Mouse (Mus musculus): ENCODE results near the gene Shank3. TPM values are rescaled to one million over a fixed set of nuclear protein-coding genes. Genes with fewer than 3 reads are reported as not detected.

The Shank3 gene
- polyA plus RNA-seq, 1 experiment from 2014 or later, result 16.9 TPM

DNA sequence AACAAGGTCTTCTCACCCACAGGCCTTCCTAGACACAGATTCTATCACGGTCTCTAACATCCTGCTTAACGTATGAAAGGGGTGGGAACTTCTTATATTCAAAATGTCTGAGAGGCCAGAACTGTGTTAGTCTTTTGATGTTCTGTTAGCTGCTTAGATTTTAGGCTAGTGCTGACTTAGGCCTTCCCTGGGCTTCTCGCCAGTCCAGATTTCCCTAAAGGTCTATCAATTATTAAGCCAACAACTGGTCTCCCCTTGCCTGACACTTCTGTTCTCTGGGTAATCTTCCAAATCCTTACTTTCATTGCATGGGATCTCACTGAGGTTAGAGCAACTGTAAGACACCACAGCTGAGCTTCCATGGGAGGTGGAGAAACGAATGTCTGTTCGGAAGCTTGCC, 89.7 kb downstream of the Shank3 start:
- H3K4me3 ChIP-seq, result no peak overlapping the region
- ATAC-seq (replicated peaks), result no peak
- no peaks in the 10 kb centered on the region for H3K27me3 ChIP-seq (replicated peaks)
- H3K4me1 ChIP-seq, result peaks cover 27% of the 10 kb centered on the region
- WGBS, result 85% methylated on average over 5 of the region's 5 CpGs
- H3K27ac ChIP-seq, result no peak overlapping the region
- H3K9me3 ChIP-seq, result no peaks in the 10 kb centered on the region
- H3K4me2 ChIP-seq, result no peak overlapping the region
- no peak overlapping the region for H3K9ac ChIP-seq
- H3K36me3 ChIP-seq (replicated peaks), result 0 out of 2 replicates have a peak, but pooled peaks cover 10% of the 10 kb centered on the region

DNA sequence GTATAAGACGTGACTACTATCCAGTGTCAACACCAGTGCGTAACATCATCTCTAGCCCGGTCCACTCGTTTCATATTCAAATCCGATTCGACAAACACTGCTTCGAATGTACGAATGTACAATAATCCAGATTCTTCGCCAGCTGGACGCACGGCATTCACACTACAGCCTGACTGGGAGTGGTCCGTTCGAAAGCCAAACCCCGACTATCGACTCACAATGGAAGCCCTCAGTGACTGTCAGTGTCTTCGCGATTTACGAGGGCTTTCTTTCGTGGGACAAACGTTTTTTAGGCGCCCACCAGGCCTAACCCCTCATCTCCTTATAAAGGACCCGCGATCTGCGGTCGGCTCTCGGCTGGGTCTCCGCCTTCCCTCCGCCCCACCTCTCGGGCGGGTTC, 91.9 kb downstream of the Shank3 start:
- peak; percentile 28; the same call in 1 of the 2 replicates for ATAC-seq (replicated peaks)
- Histone ChIP-seq H3K36me3 (replicated peaks) (0 out of 2 replicates have a peak, but pooled peaks cover 5% of the 10 kb centered on the region), H3K9me3 (no peaks in the 10 kb centered on the region), H3K27me3 (replicated peaks) (no peaks in the 10 kb centered on the region), H3K4me3 (peak overlapping the region; percentile 93), H3K4me1 (peaks cover 27% of the 10 kb centered on the region), H3K27ac (peak overlapping the region; percentile 89), H3K9ac (peak overlapping the region; percentile 90), H3K4me2 (peak overlapping the region; percentile 96)
- under 1% methylated on average over 30 of the region's 30 CpGs for WGBS

DNA sequence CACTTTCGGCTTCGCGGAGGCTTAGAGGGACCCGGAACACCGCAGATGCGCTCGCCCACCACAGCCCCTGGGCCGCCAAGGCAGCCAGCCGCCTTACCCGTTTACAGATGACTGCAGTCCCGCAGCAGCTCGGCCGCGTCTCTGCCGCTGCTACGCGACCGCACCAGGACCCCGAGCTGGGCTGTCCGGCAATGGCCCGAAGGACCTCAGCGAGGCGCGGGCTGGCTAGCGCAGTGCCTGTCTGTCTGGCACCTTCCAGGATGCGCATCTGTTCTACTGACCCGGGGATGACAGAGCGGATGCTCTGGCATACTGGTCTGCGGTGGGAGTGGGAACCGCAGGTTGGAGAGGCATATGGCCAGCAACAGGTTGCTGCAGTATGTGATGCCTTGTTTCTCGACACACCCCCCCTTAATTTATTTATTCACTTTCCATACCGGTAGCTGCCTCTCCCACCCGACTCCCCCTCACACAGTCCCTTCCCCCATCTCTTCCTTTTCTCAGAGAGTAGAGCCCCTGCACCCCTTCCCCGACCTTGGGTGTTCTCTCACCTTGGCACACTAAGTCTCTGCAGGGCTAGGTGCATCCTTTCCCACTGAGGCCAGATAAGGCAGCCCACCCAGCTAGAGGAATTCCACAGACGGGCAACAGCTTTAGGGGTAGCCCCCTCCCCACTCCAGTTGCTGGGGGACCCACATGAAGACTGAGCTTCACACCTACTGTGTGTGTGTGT, 92.5 kb downstream of the Shank3 start, which contains the start of gene Rabl2:
Gene Rabl2, minus strand, starts transcription at position 201 of the 733 bp plus-strand sequence.
- Histone ChIP-seq H3K36me3 (replicated peaks) (0 out of 2 replicates have a peak, but pooled peaks cover 5% of the 10 kb centered on the region), H3K4me2 (peak within 1 kb of the TSS; percentile 96), H3K27ac (peak within 1 kb of the TSS; percentile 89), H3K27me3 (replicated peaks) (no peaks in the 10 kb centered on the region), H3K9me3 (no peaks in the 10 kb centered on the region), H3K4me3 (peak within 1 kb of the TSS; percentile 93), H3K9ac (peak within 1 kb of the TSS; percentile 90), H3K4me1 (peaks cover 27% of the 10 kb centered on the region)
- peak; percentile 97 for ATAC-seq (replicated peaks)
- under 1% methylated on average over 35 of the region's 35 CpGs for WGBS

DNA sequence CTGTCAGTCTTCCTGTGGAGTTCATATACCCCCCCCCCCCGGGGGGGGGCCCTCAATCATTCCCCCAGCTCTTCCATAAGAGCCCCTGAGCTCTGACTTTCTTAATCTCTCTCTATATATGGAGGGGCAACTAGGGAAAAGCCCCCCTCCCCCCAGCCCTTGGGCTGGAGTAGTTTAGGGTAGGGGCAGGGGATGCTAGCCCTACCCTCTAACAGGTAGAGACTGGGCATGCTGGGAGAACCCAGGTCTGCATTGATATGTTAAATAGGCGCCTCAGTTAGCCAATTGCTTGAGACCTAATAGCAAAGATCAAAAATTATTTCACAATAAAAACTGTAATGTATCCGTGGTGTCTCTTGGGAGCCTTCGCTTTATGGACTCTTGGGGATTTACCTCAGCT, 93.1 kb downstream of the Shank3 start:
- H3K4me3 ChIP-seq, result peak overlapping the region; percentile 93
- H3K36me3 ChIP-seq (replicated peaks), result 0 out of 2 replicates have a peak, but pooled peaks cover 5% of the 10 kb centered on the region
- 44% methylated on average over 4 of the region's 4 CpGs for WGBS
- H3K9me3 ChIP-seq, result no peaks in the 10 kb centered on the region
- peak; percentile 45 for ATAC-seq (replicated peaks)
- no peaks in the 10 kb centered on the region for H3K27me3 ChIP-seq (replicated peaks)
- H3K27ac ChIP-seq, result no peak overlapping the region
- H3K4me1 ChIP-seq, result peaks cover 27% of the 10 kb centered on the region
- H3K4me2 ChIP-seq, result peak overlapping the region; percentile 96
- no peak overlapping the region for H3K9ac ChIP-seq

DNA sequence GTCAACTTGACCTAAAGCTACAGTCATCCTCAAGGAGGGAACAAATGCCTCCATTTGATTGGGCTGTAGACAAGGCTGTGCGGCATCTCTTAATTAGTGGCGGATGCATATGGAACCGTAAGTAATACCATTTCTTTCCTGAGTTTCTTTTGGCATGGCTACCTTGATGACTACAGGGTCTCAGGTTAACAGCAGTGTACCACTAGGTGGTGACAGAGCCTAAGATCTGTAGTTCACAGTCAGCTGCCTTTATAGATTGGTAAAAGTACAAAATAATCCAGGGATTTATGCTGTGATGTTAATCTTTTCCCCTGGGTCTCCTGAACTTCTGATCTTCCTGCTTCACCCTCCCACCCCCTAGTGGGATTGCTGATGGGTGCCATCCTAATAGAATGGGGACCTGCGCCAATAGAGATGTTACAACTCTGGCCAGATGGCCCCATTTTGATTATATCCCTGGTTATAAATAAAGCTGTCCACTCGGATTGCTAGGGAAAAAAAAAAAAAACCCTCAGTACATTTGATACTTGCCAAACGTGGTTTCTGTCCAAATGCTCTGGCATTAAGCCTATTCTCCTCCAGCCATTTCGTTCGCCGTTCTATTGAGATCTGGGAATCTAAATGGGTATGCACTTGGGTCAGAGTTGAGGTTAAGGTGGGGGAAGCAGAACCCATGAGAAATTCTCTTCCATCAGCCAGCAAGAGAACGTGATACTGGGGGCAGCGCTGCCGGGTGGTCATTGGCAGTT, 106.6 kb downstream of the Shank3 start:
- Histone ChIP-seq H3K9ac (no peak overlapping the region), H3K9me3 (no peaks in the 10 kb centered on the region), H3K27ac (no peak overlapping the region), H3K27me3 (replicated peaks) (no peaks in the 10 kb centered on the region), H3K4me3 (no peak overlapping the region), H3K4me1 (no peaks in the 10 kb centered on the region), H3K4me2 (no peak overlapping the region), H3K36me3 (replicated peaks) (no peaks in the 10 kb centered on the region)
- no peak for ATAC-seq (replicated peaks)
- 79% methylated on average over 12 of the region's 12 CpGs for WGBS

DNA sequence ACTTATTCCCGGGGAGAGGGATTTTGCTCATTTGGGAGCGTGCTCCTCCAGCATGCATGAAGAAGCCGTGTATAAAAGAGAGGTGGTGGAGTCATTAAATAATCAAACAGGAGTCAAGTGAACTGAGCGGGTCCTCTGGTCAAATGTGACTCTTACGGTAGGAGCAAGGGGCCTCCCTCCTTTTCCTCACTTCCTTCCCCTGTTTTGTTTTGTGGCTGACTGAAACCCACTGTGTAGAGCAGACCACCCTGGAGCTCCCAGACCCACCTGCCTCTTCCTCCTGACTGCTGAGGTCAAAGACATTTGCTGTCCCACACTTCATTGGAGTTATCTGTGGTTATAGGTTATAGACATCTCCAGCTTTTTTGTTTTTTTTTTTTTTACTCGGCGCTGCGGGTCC, 108.1 kb downstream of the Shank3 start:
- H3K4me3 ChIP-seq, result no peak overlapping the region
- 84% methylated on average over 8 of the region's 8 CpGs for WGBS
- no peak overlapping the region for H3K9ac ChIP-seq
- no peaks in the 10 kb centered on the region for H3K27me3 ChIP-seq (replicated peaks)
- no peak overlapping the region for H3K4me2 ChIP-seq
- no peaks in the 10 kb centered on the region for H3K9me3 ChIP-seq
- no peak overlapping the region for H3K27ac ChIP-seq
- no peak for ATAC-seq (replicated peaks)
- no peaks in the 10 kb centered on the region for H3K4me1 ChIP-seq
- H3K36me3 ChIP-seq (replicated peaks), result no peaks in the 10 kb centered on the region

DNA sequence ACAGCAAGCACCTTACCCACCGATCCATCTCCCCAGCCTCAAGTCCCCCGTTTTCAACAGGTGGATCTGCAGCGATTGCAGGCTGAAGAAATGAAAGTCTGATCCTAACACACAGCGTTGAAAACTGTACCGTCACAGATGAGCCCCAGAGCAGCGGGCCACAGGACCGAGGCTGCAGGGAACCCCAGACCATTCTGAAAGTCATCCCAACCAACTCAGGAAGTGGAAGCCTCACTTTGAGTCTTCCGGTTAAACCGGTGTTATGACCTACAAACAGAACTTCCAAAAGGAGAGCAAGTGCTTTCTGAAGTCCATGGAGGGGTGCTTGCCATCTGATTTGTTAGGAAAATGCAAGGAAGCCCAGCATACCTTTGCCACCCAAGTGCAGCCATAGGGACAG, 108.5 kb downstream of the Shank3 start:
- Histone ChIP-seq H3K9ac (no peak overlapping the region), H3K4me2 (no peak overlapping the region), H3K36me3 (replicated peaks) (no peaks in the 10 kb centered on the region), H3K27me3 (replicated peaks) (no peaks in the 10 kb centered on the region), H3K4me3 (no peak overlapping the region), H3K4me1 (no peaks in the 10 kb centered on the region), H3K9me3 (no peaks in the 10 kb centered on the region), H3K27ac (no peak overlapping the region)
- ATAC-seq (replicated peaks), result no peak
- WGBS, result 83% methylated on average over 9 of the region's 9 CpGs

Other genes starting within 250 kb of the Shank3 start
- 106 and 112 TPM in 2 replicates for gene Sbf1, start 184.3 kb upstream of the Shank3 start, polyA plus RNA-seq (2015; fragmentation: Nextera tagmentation; extraction: Ambion mirVana)
- not detected in 2 replicates for gene Adm2, start 176.9 kb upstream of the Shank3 start, polyA plus RNA-seq (2015; fragmentation: Nextera tagmentation; extraction: Ambion mirVana)
- gene Miox, start 165.2 kb upstream of the Shank3 start, polyA plus RNA-seq (2015; fragmentation: Nextera tagmentation; extraction: Ambion mirVana), result not detected in 2 replicates
- gene Lmf2, start 144.0 kb upstream of the Shank3 start, polyA plus RNA-seq (2015; fragmentation: Nextera tagmentation; extraction: Ambion mirVana), result 30.5 and 35.0 TPM in 2 replicates
- 115 and 121 TPM in 2 replicates for gene Ncaph2, start 143.9 kb upstream of the Shank3 start, polyA plus RNA-seq (2015; fragmentation: Nextera tagmentation; extraction: Ambion mirVana)
- 15.7 and 15.8 TPM in 2 replicates for gene Sco2, start 125.8 kb upstream of the Shank3 start, polyA plus RNA-seq (2015; fragmentation: Nextera tagmentation; extraction: Ambion mirVana)
- 2.1 and 2.7 TPM in 2 replicates for gene Tymp, start 122.6 kb upstream of the Shank3 start, polyA plus RNA-seq (2015; fragmentation: Nextera tagmentation; extraction: Ambion mirVana)
- 3.4 and 4.3 TPM in 2 replicates for gene Odf3b, start 120.3 kb upstream of the Shank3 start, polyA plus RNA-seq (2015; fragmentation: Nextera tagmentation; extraction: Ambion mirVana)
- gene Klhdc7b, start 114.7 kb upstream of the Shank3 start, polyA plus RNA-seq (2015; fragmentation: Nextera tagmentation; extraction: Ambion mirVana), result 0.05 TPM in 1 of 2 replicates, not detected in the other
- not detected in 2 replicates for gene Syce3, start 89.1 kb upstream of the Shank3 start, polyA plus RNA-seq (2015; fragmentation: Nextera tagmentation; extraction: Ambion mirVana)
- gene Cpt1b, start 73.8 kb upstream of the Shank3 start, polyA plus RNA-seq (2015; fragmentation: Nextera tagmentation; extraction: Ambion mirVana), result 1.2 and 1.8 TPM in 2 replicates
- gene C730034F03Rik, start 70.0 kb upstream of the Shank3 start, polyA plus RNA-seq (2015; fragmentation: Nextera tagmentation; extraction: Ambion mirVana), result 7.3 and 8.2 TPM in 2 replicates
- not detected in 2 replicates for gene Gm44502, start 69.9 kb upstream of the Shank3 start, polyA plus RNA-seq (2015; fragmentation: Nextera tagmentation; extraction: Ambion mirVana)
- gene Chkb, start 69.7 kb upstream of the Shank3 start, polyA plus RNA-seq (2015; fragmentation: Nextera tagmentation; extraction: Ambion mirVana), result 91.8 and 92.3 TPM in 2 replicates
- 84.8 and 88.5 TPM in 2 replicates for gene Mapk8ip2, start 45.7 kb upstream of the Shank3 start, polyA plus RNA-seq (2015; fragmentation: Nextera tagmentation; extraction: Ambion mirVana)
- 31.9 and 32.3 TPM in 2 replicates for gene Arsa, start 22.2 kb upstream of the Shank3 start, polyA plus RNA-seq (2015; fragmentation: Nextera tagmentation; extraction: Ambion mirVana)
- 2.4 and 3.2 TPM in 2 replicates for gene Acr, start 68.7 kb downstream of the Shank3 start, polyA plus RNA-seq (2015; fragmentation: Nextera tagmentation; extraction: Ambion mirVana)
- 81.3 and 92.1 TPM in 2 replicates for gene Rabl2, start 92.3 kb downstream of the Shank3 start, polyA plus RNA-seq (2015; fragmentation: Nextera tagmentation; extraction: Ambion mirVana)